Mouse (Mus musculus): ENCODE results near the gene Hdac4.

DNA sequence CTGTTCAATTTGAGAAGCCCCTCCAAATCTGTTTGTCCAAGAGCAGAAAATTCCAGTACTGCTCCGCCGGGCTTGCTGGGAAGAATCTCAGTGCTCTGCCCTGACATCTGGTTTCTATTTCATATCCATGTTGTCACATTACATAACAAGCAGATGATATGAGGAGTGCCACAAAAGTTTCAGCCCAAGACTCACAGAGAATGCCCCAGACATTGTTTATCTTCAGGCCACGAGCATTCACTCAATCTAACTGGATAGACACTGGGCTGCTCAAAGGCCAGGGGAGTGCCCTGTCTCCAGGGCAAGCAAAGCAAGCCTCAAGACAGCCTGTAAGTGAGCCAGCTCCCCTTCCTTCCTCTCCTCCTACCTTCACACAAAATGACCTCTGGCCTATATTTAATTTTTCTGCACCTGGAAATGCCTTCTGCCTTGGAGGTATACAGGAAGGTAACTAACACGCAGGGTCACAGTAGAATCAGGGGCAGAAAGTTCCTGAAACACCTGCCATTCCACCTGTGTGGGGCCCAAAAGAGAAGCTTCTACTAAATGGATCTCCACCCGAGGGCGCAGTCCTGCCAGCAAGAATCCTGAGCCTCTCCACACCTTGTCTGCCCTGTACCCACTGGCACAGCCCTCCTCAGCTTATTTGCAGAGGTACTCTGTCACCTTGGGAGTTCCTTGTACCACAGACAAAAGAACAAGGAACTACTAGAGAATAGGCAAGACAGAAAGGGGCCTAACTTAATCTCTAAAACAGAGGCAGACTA lies 82.1 kb downstream of the Hdac4 start:
- TF ChIP-seq USF1 (IDR thresholded peaks at IDR 0.05; ENCODE audit: low read depth): no peak
- no peak for TF ChIP-seq POLR2A (IDR thresholded peaks at IDR 0.05; ENCODE audit: insufficient read length, low read depth)
- no peak for TF ChIP-seq E2F4 (IDR thresholded peaks at IDR 0.05; ENCODE audit: insufficient read depth)
- no peak for TF ChIP-seq TCF12 (IDR thresholded peaks at IDR 0.05; ENCODE audit: insufficient read depth, poor library complexity, severe bottlenecking)
- TF ChIP-seq POLR2AphosphoS2 (IDR thresholded peaks at IDR 0.05; ENCODE audit: insufficient read length, low read depth): no peak
- no peak for TF ChIP-seq MAX (IDR thresholded peaks at IDR 0.05; ENCODE audit: low read depth)
- no peak for TF ChIP-seq SRF (IDR thresholded peaks at IDR 0.05; ENCODE audit: control insufficient read depth, insufficient read length, low read depth)
- no peak for TF ChIP-seq MYOG (IDR thresholded peaks at IDR 0.05; ENCODE audit: control insufficient read depth in 1 of 3, insufficient read depth in 1 of 3, insufficient read length in 2 of 3, low read depth in 2 of 3)

All from myocyte (in vitro differentiated cells).